ENCODE assay signal across 9 mouse cellular contexts in the genomic region with DNA sequence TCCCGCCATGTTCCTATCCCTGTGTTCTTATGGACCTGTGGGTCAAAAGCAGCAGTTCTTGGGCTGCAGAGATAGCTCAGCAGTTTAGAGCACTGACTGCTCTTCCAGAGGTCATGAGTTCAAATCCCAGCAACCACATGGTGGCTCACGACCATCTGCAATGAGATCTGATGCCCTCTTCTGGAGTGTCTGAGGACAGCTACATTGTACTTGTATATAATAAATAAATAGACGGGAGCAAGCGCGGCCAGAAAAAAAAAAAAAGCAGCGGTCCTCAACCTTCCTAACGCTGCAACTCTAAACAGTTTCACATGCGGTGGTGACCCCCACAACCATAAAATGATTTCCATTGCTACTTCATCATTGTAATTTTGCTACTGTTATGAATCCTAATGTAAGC. TPM values are rescaled to one million over a fixed set of nuclear protein-coding genes. Genes with fewer than 3 reads are reported as not detected.
DNase-seq lines count a peak whose midpoint lies in the region; ATAC-seq and TF ChIP-seq lines count a peak whose summit lies in the region.
"Had no signal": no experiment of that assay in that cellular context is flagged by ENCODE, and none has a peak within 500 bp of the region (broad histone marks: within the 10 kb centered on the region; RNA-seq: fewer than 3 reads in every experiment).

No protein-coding gene starts in this region.

- TF ChIP-seq EP300 in MEL (IDR thresholded peaks at IDR 0.05; ENCODE audit: low read depth in 1 of 2, low read length in 2 of 2) = no peak

- no peak overlapping the region for H3K9ac ChIP-seq in heart, embryonic 16.5 days (ENCODE audit: low read length)
- no peak overlapping the region; the same call in 1 of the 2 replicates for H3K9ac ChIP-seq in MEL (ENCODE audit: control insufficient read depth, low read depth, low read length, poor library complexity, severe bottlenecking)
- H3K9ac ChIP-seq in hindbrain, postnatal 0 days (replicated peaks; ENCODE audit: low read length) = no peak overlapping the region
- peak overlapping the region; percentile 88; the same call in 1 of the 2 replicates for H3K9ac ChIP-seq in midbrain, embryonic 14.5 days (replicated peaks; ENCODE audit: low read length)

- ATAC-seq in heart, embryonic 16.5 days (replicated peaks; ENCODE audit: extremely low read depth, insufficient read depth, low FRiP score) = no peak
- no peak for ATAC-seq in hindbrain, postnatal 0 days
- no peak for ATAC-seq in midbrain, embryonic 14.5 days (ENCODE audit: low FRiP score, low TSS enrichment)

- no peak for DNase-seq in heart, postnatal 25 days (ENCODE audit: low spot score)
- no peak for DNase-seq in MEL (ENCODE audit: low read depth, low spot score)
- DNase-seq in hindbrain, postnatal 0 days (ENCODE audit: low spot score) = no peak
- DNase-seq in midbrain, embryonic 14.5 days = no peak
- DNase-seq in right cerebral cortex, postnatal 14 days = no peak
- DNase-seq in kidney, adult 11 months = no peak
- no peak for DNase-seq in ovary, postnatal 36 days (ENCODE audit: low spot score)

- TF ChIP-seq POLR2A in MEL (IDR thresholded peaks at IDR 0.05; ENCODE audit: control insufficient read depth in 1 of 2, insufficient read depth in 1 of 2, low read depth in 1 of 2, low read length in 2 of 2, poor library complexity in 1 of 2) = no peak

- 86% methylated on average over 8 of the region's 8 CpGs for WGBS in heart, embryonic 16.5 days
- 80% methylated on average over 8 of the region's 8 CpGs for WGBS in hindbrain, postnatal 0 days
- whole genome bisulfite sequencing in midbrain, embryonic 14.5 days = 86% methylated on average over 8 of the region's 8 CpGs

- no peak; a peak in 1 of 6 replicates for TF ChIP-seq CTCF in MEL (IDR thresholded peaks at IDR 0.05 in 2 of 3, conservative IDR thresholded peaks at IDR 0.05 in 1 of 3; ENCODE audit: control insufficient read depth in 1 of 3, insufficient read depth in 1 of 3, low read depth in 2 of 3, low read length in 3 of 3, poor library complexity in 1 of 3, severe bottlenecking in 1 of 3)
- peak; percentile 23; the same call in 1 of the 2 replicates for TF ChIP-seq CTCF in hindbrain, postnatal 0 days (IDR thresholded peaks at IDR 0.05; ENCODE audit: low read depth)

- no peak overlapping the region for H3K27ac ChIP-seq in heart, embryonic 16.5 days (ENCODE audit: low read length)
- no peak overlapping the region for H3K27ac ChIP-seq in MEL (ENCODE audit: control insufficient read depth, low read depth, low read length)
- H3K27ac ChIP-seq in hindbrain, postnatal 0 days = no peak overlapping the region
- no peak overlapping the region for H3K27ac ChIP-seq in midbrain, embryonic 14.5 days (replicated peaks; ENCODE audit: low read depth, low read length)

- peak overlapping the region; percentile 71; the same call in 1 of the 2 replicates for H3K4me2 ChIP-seq in heart, embryonic 16.5 days (ENCODE audit: low read depth, low read length)
- H3K4me2 ChIP-seq in hindbrain, postnatal 0 days (ENCODE audit: low read depth, low read length) = peak overlapping the region; percentile 63
- H3K4me2 ChIP-seq in midbrain, embryonic 14.5 days (ENCODE audit: low read length) = peak overlapping the region; percentile 79

- no peaks in the 10 kb centered on the region for H3K27me3 ChIP-seq in heart, embryonic 16.5 days (ENCODE audit: control insufficient read depth, insufficient read depth, low read length)
- H3K27me3 ChIP-seq in MEL (ENCODE audit: control insufficient read depth in 1 of 2, insufficient read depth in 2 of 2, low read length in 2 of 2) = no peaks in the 10 kb centered on the region
- no peaks in the 10 kb centered on the region for H3K27me3 ChIP-seq in hindbrain, postnatal 0 days (ENCODE audit: insufficient read depth, low read length)
- H3K27me3 ChIP-seq in midbrain, embryonic 14.5 days (ENCODE audit: control insufficient read depth, insufficient read depth, low read length) = no peaks in the 10 kb centered on the region
- H3K27me3 ChIP-seq: Patski had no signal

- peak overlapping the region; percentile 77 for H3K4me3 ChIP-seq in heart, embryonic 16.5 days (ENCODE audit: low read length)
- peak overlapping the region; percentile 51 to 92 for H3K4me3 ChIP-seq in MEL (ENCODE audit: control insufficient read depth in 1 of 2, insufficient read depth in 1 of 2, low read depth in 2 of 2, low read length in 2 of 2)
- H3K4me3 ChIP-seq in hindbrain, postnatal 0 days (ENCODE audit: low read length) = no peak overlapping the region
- H3K4me3 ChIP-seq in midbrain, embryonic 14.5 days (replicated peaks; ENCODE audit: low read depth, low read length) = peak overlapping the region; percentile 64; the same call in 1 of the 2 replicates

- no peaks in the 10 kb centered on the region for H3K9me3 ChIP-seq in heart, embryonic 16.5 days (replicated peaks; ENCODE audit: control insufficient read depth, low read length)
- no peaks in the 10 kb centered on the region for H3K9me3 ChIP-seq in MEL (replicated peaks; ENCODE audit: insufficient read depth, low read length)
- no peaks in the 10 kb centered on the region for H3K9me3 ChIP-seq in hindbrain, postnatal 0 days (ENCODE audit: low read length)
- H3K9me3 ChIP-seq in midbrain, embryonic 14.5 days (ENCODE audit: control insufficient read depth, low read length) = no peaks in the 10 kb centered on the region

- H3K36me3 ChIP-seq in heart, embryonic 16.5 days (ENCODE audit: control insufficient read depth, insufficient read depth) = no peaks in the 10 kb centered on the region
- H3K36me3 ChIP-seq in MEL (ENCODE audit: control insufficient read depth in 1 of 2, insufficient read depth in 2 of 2, low read length in 2 of 2) = no peaks in the 10 kb centered on the region; a peak in 1 of 4 replicates
- H3K36me3 ChIP-seq in hindbrain, postnatal 0 days (ENCODE audit: insufficient read depth, low read length) = no peaks in the 10 kb centered on the region
- H3K36me3 ChIP-seq in midbrain, embryonic 14.5 days (ENCODE audit: control insufficient read depth, insufficient read depth, low read length) = no peaks in the 10 kb centered on the region

- intact Hi-C loops in heart, postnatal 25 days (cut with DNase I) = no loop called here

- peaks cover 1% of the 10 kb centered on the region; the same call in 1 of the 2 replicates for H3K79me2 ChIP-seq in MEL (ENCODE audit: control insufficient read depth, insufficient read depth, low read length, poor library complexity)

- peaks cover 7% of the 10 kb centered on the region for H3K4me1 ChIP-seq in heart, embryonic 16.5 days (ENCODE audit: control insufficient read depth, insufficient read depth, low read length)
- peaks cover 0 to 17% of the 10 kb centered on the region in 2 experiments; a peak in 3 of 4 replicates for H3K4me1 ChIP-seq in MEL (ENCODE audit: control insufficient read depth in 1 of 2, insufficient read depth in 2 of 2, low read length in 2 of 2)
- peaks cover 4% of the 10 kb centered on the region; the same call in 1 of the 2 replicates for H3K4me1 ChIP-seq in hindbrain, postnatal 0 days (ENCODE audit: insufficient read depth, low read length)
- peaks cover 5% of the 10 kb centered on the region; the same call in 1 of the 2 replicates for H3K4me1 ChIP-seq in midbrain, embryonic 14.5 days (ENCODE audit: control insufficient read depth, insufficient read depth, low read length)

- TF ChIP-seq RAD21 in MEL (IDR thresholded peaks at IDR 0.05; ENCODE audit: low read depth, low read length) = no peak

TF ChIP-seq in MEL, 35 proteins besides CTCF, POLR2A, EP300 and RAD21:
- TF ChIP-seq NRF1 (IDR thresholded peaks at IDR 0.05; ENCODE audit: insufficient read depth, low read depth, low read length, poor library complexity, severe bottlenecking) = no peak
- no peak for TF ChIP-seq JUND (IDR thresholded peaks at IDR 0.05; ENCODE audit: low read depth, low read length)
- TF ChIP-seq MXI1 (IDR thresholded peaks at IDR 0.05; ENCODE audit: low read depth, low read length) = no peak; the same call in 1 of the 2 replicates
- no peak for TF ChIP-seq CHD2 (IDR thresholded peaks at IDR 0.05; ENCODE audit: low read length)
- peak; percentile 52; the same call in 1 of the 2 replicates for TF ChIP-seq ZNF384 (IDR thresholded peaks at IDR 0.05; ENCODE audit: low read depth, low read length)
- no peak for TF ChIP-seq UBTF (IDR thresholded peaks at IDR 0.05; ENCODE audit: borderline replicate concordance, insufficient read depth, low read depth, low read length)
- TF ChIP-seq ZKSCAN1 (IDR thresholded peaks at IDR 0.05; ENCODE audit: low read depth, low read length) = no peak
- TF ChIP-seq MAFK (IDR thresholded peaks at IDR 0.05; ENCODE audit: borderline replicate concordance, low read depth, low read length) = no peak

RNA-seq across cellular contexts. Expression of gene Nenf, which starts 1.2 kb away (rescaled TPM):
- 112 and 114 TPM in 2 replicates for polyA plus RNA-seq in heart, embryonic 16.5 days (2015; fragmentation: Nextera tagmentation; extraction: Ambion mirVana)
- total RNA-seq in heart, postnatal 25 days (2021) = 100 to 1,000 TPM in 1 of 2 experiments, 10 to 100 TPM in 1; 98.8 to 102 TPM
- total RNA-seq in MEL (2012; rRNA removed) = 43.3 and 53.2 TPM in 2 replicates
- polyA plus RNA-seq in MEL (2012; ENCODE audit: insufficient read depth in 1 of 2, insufficient read length in 2 of 2, low read depth in 1 of 2, low replicate concordance in 2 of 2, missing spikeins in 1 of 2) = 10 to 100 TPM in 1 of 2 experiments, not detected in 1; 49.4 TPM
- total RNA-seq in hindbrain, postnatal 0 days (2014; rRNA removed) = 143 and 171 TPM in 2 replicates
- 177 and 182 TPM in 2 replicates for polyA plus RNA-seq in hindbrain, postnatal 0 days (2015; fragmentation: Nextera tagmentation; extraction: Ambion mirVana)
- polyA plus RNA-seq in midbrain, embryonic 14.5 days (2014; fragmentation: Nextera tagmentation; extraction: Ambion mirVana) = 125 and 160 TPM in 2 replicates

RNA-seq across cellular contexts. Expression of gene Tmem206, which starts 8.9 kb away (rescaled TPM):
- 16.5 and 19.4 TPM in 2 replicates for polyA plus RNA-seq in heart, embryonic 16.5 days (2015; fragmentation: Nextera tagmentation; extraction: Ambion mirVana)
- 1 to 10 TPM; 3.5 to 4.1 TPM for total RNA-seq in heart, postnatal 25 days (2021)
- total RNA-seq in MEL (2012; rRNA removed) = 12.4 and 14.3 TPM in 2 replicates
- polyA plus RNA-seq in MEL (2012; ENCODE audit: insufficient read depth in 1 of 2, insufficient read length in 2 of 2, low read depth in 1 of 2, low replicate concordance in 2 of 2, missing spikeins in 1 of 2) = 10 to 100 TPM in 1 of 2 experiments, not detected in 1; 16.2 TPM
- 22.5 and 24.9 TPM in 2 replicates for total RNA-seq in hindbrain, postnatal 0 days (2014; rRNA removed)
- polyA plus RNA-seq in hindbrain, postnatal 0 days (2015; fragmentation: Nextera tagmentation; extraction: Ambion mirVana) = 23.2 and 24.0 TPM in 2 replicates
- polyA plus RNA-seq in midbrain, embryonic 14.5 days (2014; fragmentation: Nextera tagmentation; extraction: Ambion mirVana) = 41.1 and 47.1 TPM in 2 replicates
